Mouse (Mus musculus): ENCODE data around the gene Slc25a18. TPM values are rescaled to one million over a fixed set of nuclear protein-coding genes. Genes with fewer than 3 reads are reported as not detected.

Gene Slc25a18
- not detected for total RNA-seq (2023)

GRCm38 (mm10) chr6:120773149-120773628 lies at the start of gene Slc25a18:
TSS of gene Slc25a18 (plus strand) at chr6:120773578.

GRCm38 (mm10) chr6:120822307-120822928 lies 49.0 kb downstream of the Slc25a18 start, which contains the start of gene Atp6v1e1:
TSS of gene Atp6v1e1 (minus strand) at chr6:120822793.

GRCm38 (mm10) chr6:120835474-120836374 lies 62.3 kb downstream of the Slc25a18 start, which contains the start of gene Bcl2l13:
TSS of gene Bcl2l13 (plus strand) at chr6:120836212.

Other genes starting within 250 kb of the Slc25a18 start
- gene Hdhd5, start 242.3 kb upstream of the Slc25a18 start, total RNA-seq (2023): 100 to 1,000 TPM; 110 to 126 TPM
- gene Cecr2, start 107.2 kb upstream of the Slc25a18 start, total RNA-seq (2023): under 1 TPM; 0.09 to 0.55 TPM
- gene Atp6v1e1, start 49.2 kb downstream of the Slc25a18 start, total RNA-seq (2023): 100 to 1,000 TPM; 104 to 126 TPM
- 10 to 100 TPM; 44.8 to 45.1 TPM for gene Bcl2l13, start 62.6 kb downstream of the Slc25a18 start, total RNA-seq (2023)
- gene Bid, start 143.3 kb downstream of the Slc25a18 start, total RNA-seq (2023): 10 to 100 TPM; 26.5 to 28.0 TPM

Measured in T-cell, adult 66 days (primary cell).